Mouse (Mus musculus) intestine, postnatal 0 days (tissue): ENCODE data around the gene Gpr34. TPM values are rescaled to one million over a fixed set of nuclear protein-coding genes. Genes with fewer than 3 reads are reported as not detected.

Experiments used
- ATAC-seq: fragments of 200-750 bp; cut with Nextera tagmentation; 2 replicates; pipeline ENCODE4 v1.8.0; 2017; ENCODE audit warnings: mild to moderate bottlenecking, moderate TSS enrichment, moderate library complexity
- H3K27ac ChIP-seq: fragments of 300-500 bp; sonication (generic); 2 replicates; pipeline ENCODE4 v1.5.1; 2014; ENCODE audit warnings: mild to moderate bottlenecking, low read depth, low read length, moderate library complexity
- H3K27me3 ChIP-seq: fragments of 300-500 bp; sonication (generic); replicated peaks from 2 replicates; pipeline ENCODE4 v1.6.1; 2014; ENCODE audit warnings: low read length, mixed read lengths; ENCODE audit not compliant: control insufficient read depth, insufficient read depth
- H3K36me3 ChIP-seq: fragments of 300-500 bp; sonication (generic); 2 replicates; pipeline ENCODE4 v1.6.1; 2014; ENCODE audit warnings: mild to moderate bottlenecking, moderate library complexity; ENCODE audit not compliant: control insufficient read depth, insufficient read depth
- H3K4me1 ChIP-seq: fragments of 300-500 bp; sonication (generic); replicated peaks from 2 replicates; pipeline ENCODE4 v1.6.1; 2014; ENCODE audit warnings: antibody characterized with exemption, low read length, mixed read lengths; ENCODE audit not compliant: control insufficient read depth, insufficient read depth
- H3K4me2 ChIP-seq: fragments of 300-500 bp; sonication (generic); replicated peaks from 2 replicates; pipeline ENCODE4 v1.6.1; 2014; ENCODE audit warnings: low read depth, mild to moderate bottlenecking, moderate library complexity
- H3K4me3 ChIP-seq: fragments of 300-500 bp; sonication (generic); 2 replicates; pipeline ENCODE4 v1.5.1; 2014; ENCODE audit warnings: low read depth, low read length
- H3K9ac ChIP-seq: fragments of 300-500 bp; sonication (generic); 2 replicates; pipeline ENCODE4 v1.6.1; 2014; ENCODE audit warnings: mild to moderate bottlenecking, low read depth, low read length
- H3K9me3 ChIP-seq: fragments of 300-500 bp; sonication (generic); 2 replicates; pipeline ENCODE4 v1.6.1; 2016; ENCODE audit warnings: mixed run types; ENCODE audit not compliant: control insufficient read depth
- CTCF ChIP-seq: sonication (generic); IDR thresholded peaks from 2 replicates; pipeline ENCODE4 v1.5.1; 2016; ENCODE audit warnings: low read depth, mild to moderate bottlenecking, control low read depth, antibody characterized with exemption, moderate library complexity
- WGBS: fragments of 180-500 bp; shearing (Covaris S2); extraction: QIAGEN DNeasy Blood & Tissue Kit; methylation state at CpG from one replicate; pipeline ENCODE4 v1.1.7; 2014; 5-methylcytosine and 5-hydroxymethylcytosine counted together
- polyA plus RNA-seq: library from polyadenylated mRNA; unstranded; fragments of >200 nt; fragmentation: Nextera tagmentation; extraction: Ambion mirVana; gene quantifications from 2 replicates; pipeline ENCODE4 v1.2.1, GENCODE M21; 2015

Gene Gpr34
- polyA plus RNA-seq, 1 experiment from 2014 or later: 1.4 TPM

- no peak for TF ChIP-seq CTCF
- Histone ChIP-seq H3K9me3 (no peaks in the 10 kb centered on the region), H3K4me2 (no peak overlapping the region), H3K27ac (no peak overlapping the region), H3K27me3 (no peaks in the 10 kb centered on the region), H3K4me3 (no peak overlapping the region), H3K36me3 (no peaks in the 10 kb centered on the region), H3K9ac (no peak overlapping the region), H3K4me1 (no peaks in the 10 kb centered on the region)
- 38% methylated on average over 2 of the region's 2 CpGs for WGBS
- no peak for ATAC-seq
Measured at GRCm38 (mm10) chrX:13612115-13612514, 19.8 kb upstream of the Gpr34 start.

- Histone ChIP-seq H3K4me3 (no peak overlapping the region), H3K36me3 (no peaks in the 10 kb centered on the region), H3K27me3 (no peaks in the 10 kb centered on the region), H3K9ac (no peak overlapping the region), H3K4me2 (no peak overlapping the region), H3K4me1 (no peaks in the 10 kb centered on the region), H3K27ac (no peak overlapping the region), H3K9me3 (no peaks in the 10 kb centered on the region)
- TF ChIP-seq CTCF: no peak
- 29% methylated on average over 1 of the region's 1 CpGs for WGBS
- no peak for ATAC-seq
Measured at GRCm38 (mm10) chrX:13616726-13617125, 15.2 kb upstream of the Gpr34 start.

- WGBS: 94% methylated on average over 1 of the region's 1 CpGs
- TF ChIP-seq CTCF: no peak
Measured at GRCm38 (mm10) chrX:13617294-13617693, 14.6 kb upstream of the Gpr34 start.

GRCm38 (mm10) chrX:13618476-13618875, 13.4 kb upstream of the Gpr34 start:
- TF ChIP-seq CTCF: no peak
- no peak overlapping the region for H3K27ac ChIP-seq
- no peaks in the 10 kb centered on the region for H3K4me1 ChIP-seq
- H3K4me3 ChIP-seq: no peak overlapping the region
- no peak for ATAC-seq
- H3K9me3 ChIP-seq: no peaks in the 10 kb centered on the region
- H3K9ac ChIP-seq: no peak overlapping the region
- no peaks in the 10 kb centered on the region for H3K36me3 ChIP-seq
- WGBS: 68% methylated on average over 4 of the region's 4 CpGs
- H3K27me3 ChIP-seq: no peaks in the 10 kb centered on the region
- no peak overlapping the region for H3K4me2 ChIP-seq

More at GRCm38 (mm10) chrX:13617294-13617693, 14.6 kb upstream of the Gpr34 start:
- ATAC-seq: no peak
- Histone ChIP-seq H3K4me1 (no peaks in the 10 kb centered on the region), H3K27ac (no peak overlapping the region), H3K9me3 (no peaks in the 10 kb centered on the region), H3K36me3 (no peaks in the 10 kb centered on the region), H3K4me3 (no peak overlapping the region), H3K9ac (no peak overlapping the region), H3K27me3 (no peaks in the 10 kb centered on the region), H3K4me2 (no peak overlapping the region)

GRCm38 (mm10) chrX:13621473-13621872, 10.4 kb upstream of the Gpr34 start:
- Histone ChIP-seq H3K4me1 (no peaks in the 10 kb centered on the region), H3K4me3 (no peak overlapping the region), H3K4me2 (no peak overlapping the region), H3K9me3 (no peaks in the 10 kb centered on the region), H3K36me3 (no peaks in the 10 kb centered on the region), H3K27me3 (no peaks in the 10 kb centered on the region), H3K9ac (no peak overlapping the region), H3K27ac (no peak overlapping the region)
- TF ChIP-seq CTCF: no peak
- ATAC-seq: no peak
- 73% methylated on average over 4 of the region's 4 CpGs for WGBS

- Histone ChIP-seq H3K9me3 (no peaks in the 10 kb centered on the region), H3K27ac (no peak overlapping the region), H3K9ac (no peak overlapping the region), H3K4me2 (no peak overlapping the region), H3K4me1 (no peaks in the 10 kb centered on the region), H3K36me3 (no peaks in the 10 kb centered on the region), H3K4me3 (no peak overlapping the region), H3K27me3 (no peaks in the 10 kb centered on the region)
- no peak for ATAC-seq
- no peak for TF ChIP-seq CTCF
- 82% methylated on average over 5 of the region's 5 CpGs for WGBS
Measured at GRCm38 (mm10) chrX:13622654-13623053, 9.2 kb upstream of the Gpr34 start.

- Histone ChIP-seq H3K4me2 (no peak overlapping the region), H3K27ac (no peak overlapping the region), H3K27me3 (no peaks in the 10 kb centered on the region), H3K9me3 (no peaks in the 10 kb centered on the region), H3K4me1 (no peaks in the 10 kb centered on the region), H3K36me3 (no peaks in the 10 kb centered on the region), H3K4me3 (no peak overlapping the region), H3K9ac (no peak overlapping the region)
- TF ChIP-seq CTCF: no peak
- no peak for ATAC-seq
- 83% methylated on average over 1 of the region's 1 CpGs for WGBS
Measured at GRCm38 (mm10) chrX:13636398-13636797, 4.5 kb downstream of the Gpr34 start.
